Mouse (Mus musculus): ENCODE measurements around the gene Cry1.

The Cry1 gene

GRCm38 (mm10) chr10:85161745-85162351, 23.0 kb downstream of the Cry1 start:
- peak; percentile 85 for DNase-seq (ENCODE audit: low read depth, low spot score)

DNA sequence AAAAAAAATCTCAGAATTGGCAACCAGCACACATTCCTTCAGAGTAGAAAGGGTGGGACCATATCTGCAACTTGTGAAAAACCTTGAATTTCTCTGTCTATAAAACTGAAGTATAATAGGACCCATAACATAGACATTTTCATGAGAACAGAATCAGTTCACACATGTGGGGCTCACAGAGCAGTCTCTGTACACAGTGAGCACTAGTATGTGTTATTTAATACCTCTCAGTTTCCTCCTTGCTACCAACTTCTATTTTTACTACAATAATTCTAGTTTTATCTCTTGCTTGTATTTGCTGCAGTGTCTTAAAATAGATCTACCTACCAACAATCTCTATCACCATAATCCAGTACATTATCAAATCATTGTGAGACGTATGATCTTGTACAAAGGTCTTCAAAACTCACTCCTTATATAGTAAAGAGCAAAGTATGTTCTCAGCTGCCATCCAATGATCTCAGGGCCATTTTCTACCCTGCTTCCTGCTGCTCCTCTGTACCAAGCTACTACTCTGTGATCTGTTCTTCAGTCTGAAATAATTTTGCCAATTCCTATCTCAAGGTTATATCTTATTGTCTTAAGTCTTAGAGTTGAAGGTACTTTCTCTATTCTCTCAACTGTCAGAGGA, 24.8 kb downstream of the Cry1 start:
- no peak for DNase-seq (ENCODE audit: low read depth, low spot score)

GRCm38 (mm10) chr10:85157451-85157850, 27.4 kb downstream of the Cry1 start:
- no peak for DNase-seq (ENCODE audit: low read depth, low spot score)

DNA sequence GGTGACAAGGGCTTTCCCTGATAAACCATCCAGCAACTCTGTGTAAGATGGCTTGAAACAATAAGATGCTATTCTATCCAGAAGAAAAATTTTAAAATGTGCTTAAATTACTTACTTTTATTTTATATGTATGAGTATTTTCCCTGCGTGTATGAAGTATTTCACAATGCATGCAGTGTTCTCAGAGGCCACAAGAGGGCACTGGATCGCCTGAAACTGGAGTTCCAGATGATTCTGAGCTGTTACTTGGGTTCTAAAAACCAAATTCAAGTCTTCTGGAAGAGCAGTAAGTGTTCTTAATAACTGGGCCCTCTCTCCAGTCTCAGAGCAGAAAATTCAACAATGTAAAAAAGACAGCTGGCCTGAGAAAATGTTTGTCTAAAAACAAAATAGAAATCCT, 30.7 kb downstream of the Cry1 start:
- peak; percentile 33 for DNase-seq (ENCODE audit: low read depth, low spot score)

DNA sequence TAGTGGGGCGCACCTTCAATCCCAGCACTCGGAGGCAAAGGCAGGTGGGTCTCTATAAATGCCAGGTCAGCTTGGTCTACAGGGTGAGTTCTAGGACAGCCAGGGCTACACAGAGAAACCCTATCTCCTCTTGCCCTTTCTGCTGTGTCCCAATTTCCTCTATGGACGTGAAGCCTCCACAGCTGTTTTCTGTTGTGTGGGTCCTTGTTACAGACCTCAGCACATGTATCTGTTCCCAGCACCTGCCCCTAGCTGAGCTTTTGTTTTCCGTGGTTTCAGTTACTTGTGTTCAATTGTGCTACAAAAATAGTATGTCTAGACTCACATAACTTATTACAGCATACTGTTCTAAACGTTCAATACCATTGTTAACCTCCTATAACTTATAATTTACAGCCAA, 35.6 kb downstream of the Cry1 start:
- DNase-seq (ENCODE audit: low read depth, low spot score): no peak

DNA sequence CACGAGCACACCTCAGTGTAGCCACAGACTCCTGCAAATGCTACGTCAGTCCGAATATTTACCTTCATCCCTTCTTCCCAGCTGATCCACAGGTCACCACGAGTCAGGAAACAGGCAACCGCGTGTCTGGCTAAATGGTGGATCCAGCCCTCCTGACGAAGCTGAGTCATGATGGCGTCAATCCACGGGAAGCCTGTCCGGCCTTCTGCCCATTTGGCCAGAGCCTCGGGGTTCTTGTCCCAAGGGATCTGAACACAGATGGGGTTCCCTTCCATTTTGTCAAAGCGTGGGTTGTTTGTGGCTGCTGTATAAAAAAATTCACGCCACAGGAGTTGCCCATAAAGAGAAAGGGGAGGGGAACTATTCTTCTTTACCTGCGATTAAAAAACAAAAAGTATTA, 38.6 kb downstream of the Cry1 start:
- no peak for DNase-seq (ENCODE audit: low read depth, low spot score)

- DNase-seq (ENCODE audit: low read depth, low spot score): no peak
These were observed 43.4 kb downstream of the Cry1 start for GRCm38 (mm10) chr10:85141465-85141864.

GRCm38 (mm10) chr10:85136573-85136972, 48.3 kb downstream of the Cry1 start:
- DNase-seq (ENCODE audit: low read depth, low spot score): no peak

GRCm38 (mm10) chr10:85128453-85128852, 56.4 kb downstream of the Cry1 start:
- no peak for DNase-seq (ENCODE audit: low read depth, low spot score)

DNA sequence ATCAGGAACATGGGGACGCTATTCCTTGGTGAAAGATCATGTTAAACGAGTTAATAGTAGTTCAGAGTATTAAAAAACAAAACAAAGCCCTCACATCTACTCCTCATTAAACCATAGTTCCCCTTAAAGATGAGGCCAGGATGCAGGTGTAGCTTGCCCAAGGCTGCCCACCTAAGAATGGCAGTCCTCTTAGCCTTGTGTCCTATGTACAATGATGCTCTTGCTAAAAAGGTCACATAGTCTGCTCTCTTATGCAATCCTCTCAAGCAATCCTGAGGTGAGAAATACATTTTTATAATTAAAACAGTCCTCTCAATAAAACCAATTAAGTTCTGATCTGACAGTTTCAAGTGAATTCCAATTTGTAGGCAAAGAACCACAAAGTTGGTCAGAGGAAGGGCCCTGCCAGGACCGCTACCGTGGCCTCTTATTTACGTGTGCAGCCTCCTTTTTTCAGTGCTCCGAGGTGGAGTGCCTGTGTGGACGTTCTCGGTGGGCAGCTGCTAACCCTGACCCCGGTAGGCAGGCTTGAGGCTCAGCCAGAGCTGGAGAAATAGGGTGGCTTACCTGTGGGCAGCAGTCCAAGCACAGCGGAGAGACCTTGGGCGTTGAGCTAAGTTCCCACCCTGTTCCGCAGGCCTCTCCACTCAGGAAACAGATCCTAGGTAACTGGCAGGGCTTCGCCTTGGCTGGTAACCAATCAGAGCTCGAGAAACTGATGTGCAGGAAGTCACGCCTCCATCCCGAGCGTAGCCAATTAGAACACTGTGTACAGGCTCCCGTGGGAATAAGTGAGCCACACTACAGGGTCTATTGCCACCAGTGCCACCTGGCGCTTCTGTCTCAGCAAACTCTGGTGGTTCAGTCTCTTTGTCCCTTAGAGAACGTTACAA, 57.2 kb downstream of the Cry1 start, which contains the start of gene Mterf2:
Gene Mterf2, minus strand, starts transcription at position 633 of the 893 bp plus-strand sequence.
- DNase-seq (ENCODE audit: low read depth, low spot score): peak; percentile 98

GRCm38 (mm10) chr10:85125184-85125583, 59.7 kb downstream of the Cry1 start:
- DNase-seq (ENCODE audit: low read depth, low spot score): no peak

- no peak for DNase-seq (ENCODE audit: low read depth, low spot score)
These were observed 70.5 kb downstream of the Cry1 start for GRCm38 (mm10) chr10:85114409-85114808.

GRCm38 (mm10) chr10:85103085-85103885, 81.6 kb downstream of the Cry1 start:
- DNase-seq (ENCODE audit: low read depth, low spot score): peak; percentile 12

- peak; percentile 84 for DNase-seq (ENCODE audit: low read depth, low spot score)
These were observed 82.4 kb downstream of the Cry1 start, which contains the start of the genes Fhl4 and Tmem263 for GRCm38 (mm10) chr10:85102247-85103084. Gene Fhl4 (minus strand): TSS chr10:85102495. Gene Tmem263 (plus strand): TSS chr10:85102627.

- DNase-seq (ENCODE audit: low read depth, low spot score): no peak
These were observed 83.0 kb downstream of the Cry1 start for GRCm38 (mm10) chr10:85101841-85102240.

Measured in skeletal muscle tissue, adult 2 months (tissue).